ENCODE assay signal across 11 mouse cellular contexts in the genomic region with DNA sequence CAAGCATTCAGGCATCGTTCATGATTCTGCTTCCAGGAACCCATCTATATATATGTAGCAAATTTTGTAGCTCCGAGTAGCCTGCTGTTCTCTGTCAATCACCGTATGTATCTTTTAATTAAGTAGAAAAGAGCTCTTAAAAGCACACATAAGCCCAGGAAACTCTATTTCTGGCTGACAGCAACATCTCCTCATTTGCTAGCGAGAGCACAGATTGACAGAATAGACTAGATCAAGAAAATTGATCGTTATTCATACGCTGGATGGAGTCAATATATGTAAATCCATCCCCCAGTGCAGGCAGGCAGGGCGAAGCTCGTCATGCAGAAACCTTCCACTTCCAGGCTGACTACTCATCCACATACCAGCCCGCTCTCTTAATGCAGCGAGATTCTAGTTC.
DNase-seq lines count a peak whose midpoint lies in the region; ATAC-seq lines count a peak whose summit lies in the region.
"Had no signal": no experiment of that assay in that cellular context is flagged by ENCODE, and none has a peak within 500 bp of the region (broad histone marks: within the 10 kb centered on the region; RNA-seq: fewer than 3 reads in every experiment).

No protein-coding gene starts in this region.

- no peak overlapping the region for H3K27ac ChIP-seq in intestine, embryonic 14.5 days (ENCODE audit: low read depth)
- no peak overlapping the region for H3K27ac ChIP-seq in intestine, embryonic 15.5 days
- H3K27ac ChIP-seq in hindbrain, embryonic 14.5 days: peak overlapping the region; percentile 73
- H3K27ac ChIP-seq in neural tube, embryonic 15.5 days (replicated peaks): peak overlapping the region; percentile 60
- H3K27ac ChIP-seq: limb, embryonic 10.5 days; liver, embryonic 15.5 days had no signal

- no peaks in the 10 kb centered on the region for H3K4me1 ChIP-seq in intestine, embryonic 14.5 days (replicated peaks; ENCODE audit: control insufficient read depth, insufficient read depth, low read length)
- no peaks in the 10 kb centered on the region for H3K4me1 ChIP-seq in intestine, embryonic 15.5 days (replicated peaks)
- H3K4me1 ChIP-seq in hindbrain, embryonic 14.5 days (replicated peaks; ENCODE audit: control insufficient read depth, insufficient read depth, low read length): peaks cover 4% of the 10 kb centered on the region; the same call in 1 of the 2 replicates
- H3K4me1 ChIP-seq in neural tube, embryonic 15.5 days: peaks cover 8% of the 10 kb centered on the region; the same call in 1 of the 2 replicates
- H3K4me1 ChIP-seq: limb, embryonic 10.5 days; liver, embryonic 15.5 days had no signal

- WGBS in intestine, embryonic 14.5 days: 75% methylated on average over 10 of the region's 10 CpGs
- WGBS in intestine, embryonic 15.5 days: 78% methylated on average over 10 of the region's 10 CpGs
- 45% methylated on average over 10 of the region's 10 CpGs for WGBS in hindbrain, embryonic 14.5 days
- 57% methylated on average over 10 of the region's 10 CpGs for WGBS in neural tube, embryonic 15.5 days

- no peak overlapping the region for H3K4me3 ChIP-seq in intestine, embryonic 14.5 days (ENCODE audit: low read depth, low read length)
- H3K4me3 ChIP-seq in intestine, embryonic 15.5 days (replicated peaks): no peak overlapping the region
- no peak overlapping the region for H3K4me3 ChIP-seq in hindbrain, embryonic 14.5 days (replicated peaks; ENCODE audit: low read length)
- no peak overlapping the region for H3K4me3 ChIP-seq in neural tube, embryonic 15.5 days (replicated peaks)
- H3K4me3 ChIP-seq: limb, embryonic 10.5 days; liver, embryonic 15.5 days had no signal

- no peaks in the 10 kb centered on the region for H3K36me3 ChIP-seq in intestine, embryonic 14.5 days (ENCODE audit: control insufficient read depth, insufficient read depth, low read length)
- H3K36me3 ChIP-seq in intestine, embryonic 15.5 days: no peaks in the 10 kb centered on the region
- H3K36me3 ChIP-seq in hindbrain, embryonic 14.5 days (replicated peaks; ENCODE audit: control insufficient read depth, insufficient read depth): no peaks in the 10 kb centered on the region
- H3K36me3 ChIP-seq in neural tube, embryonic 15.5 days: no peaks in the 10 kb centered on the region
- H3K36me3 ChIP-seq: limb, embryonic 10.5 days; liver, embryonic 15.5 days had no signal

- ATAC-seq in intestine, embryonic 14.5 days (replicated peaks; ENCODE audit: low FRiP score, low TSS enrichment, low read depth): no peak
- no peak for ATAC-seq in intestine, embryonic 15.5 days
- ATAC-seq in hindbrain, embryonic 14.5 days (ENCODE audit: low FRiP score): no peak
- no peak; the same call in 1 of the 2 replicates for ATAC-seq in neural tube, embryonic 15.5 days (ENCODE audit: low FRiP score)

- H3K9me3 ChIP-seq in intestine, embryonic 14.5 days (ENCODE audit: control insufficient read depth, low read length): no peaks in the 10 kb centered on the region
- no peaks in the 10 kb centered on the region for H3K9me3 ChIP-seq in intestine, embryonic 15.5 days
- no peaks in the 10 kb centered on the region for H3K9me3 ChIP-seq in hindbrain, embryonic 14.5 days (ENCODE audit: control insufficient read depth, low read length)
- no peaks in the 10 kb centered on the region for H3K9me3 ChIP-seq in neural tube, embryonic 15.5 days (replicated peaks)
- H3K9me3 ChIP-seq: limb, embryonic 10.5 days; liver, embryonic 15.5 days had no signal

- no peaks in the 10 kb centered on the region for H3K27me3 ChIP-seq in intestine, embryonic 14.5 days (replicated peaks; ENCODE audit: control insufficient read depth, insufficient read depth, low read length)
- no peaks in the 10 kb centered on the region for H3K27me3 ChIP-seq in intestine, embryonic 15.5 days (replicated peaks)
- H3K27me3 ChIP-seq in hindbrain, embryonic 14.5 days (ENCODE audit: control insufficient read depth, insufficient read depth, low read length): no peaks in the 10 kb centered on the region
- no peaks in the 10 kb centered on the region for H3K27me3 ChIP-seq in neural tube, embryonic 15.5 days (replicated peaks)
- H3K27me3 ChIP-seq: liver, embryonic 15.5 days had no signal

- no peak overlapping the region for H3K9ac ChIP-seq in intestine, embryonic 14.5 days (ENCODE audit: low read length)
- H3K9ac ChIP-seq in intestine, embryonic 15.5 days: no peak overlapping the region
- peak overlapping the region; percentile 34; the same call in 1 of the 2 replicates for H3K9ac ChIP-seq in hindbrain, embryonic 14.5 days
- H3K9ac ChIP-seq in neural tube, embryonic 15.5 days (replicated peaks): no peak overlapping the region
- H3K9ac ChIP-seq: liver, embryonic 15.5 days had no signal

- DNase-seq in intestine, embryonic 14.5 days (ENCODE audit: low spot score): peak; percentile 34
- DNase-seq in right cerebral cortex, postnatal 25 days: peak; percentile 12
- no peak for DNase-seq in right cerebral cortex, adult 18-20 months
- DNase-seq in hindbrain, embryonic 14.5 days (ENCODE audit: low spot score): peak; percentile 57
- DNase-seq in cerebellum, postnatal 36 days: no peak
- DNase-seq in urinary bladder, adult 2 months (ENCODE audit: low spot score): no peak

- no peak overlapping the region for H3K4me2 ChIP-seq in intestine, embryonic 14.5 days (ENCODE audit: low read length)
- H3K4me2 ChIP-seq in intestine, embryonic 15.5 days (replicated peaks): no peak overlapping the region
- H3K4me2 ChIP-seq in hindbrain, embryonic 14.5 days (replicated peaks): peak overlapping the region; percentile 45
- peak overlapping the region; percentile 29 for H3K4me2 ChIP-seq in neural tube, embryonic 15.5 days
- H3K4me2 ChIP-seq: heart, embryonic 11.5 days; liver, embryonic 15.5 days had no signal

Comparison
In these comparisons a context has a peak if more than half of its experiments do, and no peak if none do; other contexts are left out.
1. DNase-seq: peak in intestine, embryonic 14.5 days (single experiment), right cerebral cortex, postnatal 25 days (single experiment) and hindbrain, embryonic 14.5 days (single experiment); none in right cerebral cortex, adult 18-20 months (single experiment), cerebellum, postnatal 36 days (0 of 2) and urinary bladder, adult 2 months (single experiment).
2. H3K27ac ChIP-seq: peak in hindbrain, embryonic 14.5 days (single experiment) and neural tube, embryonic 15.5 days (single experiment); none in intestine, embryonic 14.5 days (single experiment) and intestine, embryonic 15.5 days (single experiment).
3. H3K4me2 ChIP-seq: peak in hindbrain, embryonic 14.5 days (single experiment) and neural tube, embryonic 15.5 days (single experiment); none in intestine, embryonic 14.5 days (single experiment) and intestine, embryonic 15.5 days (single experiment).